Comparison of ENCODE assay signal across 8 mouse cellular contexts in genomic region chr5:53266181-53266580, GRCm38 (mm10). TPM values are rescaled to one million over a fixed set of nuclear protein-coding genes. Genes with fewer than 3 reads are reported as not detected.
A peak's percentile ranks its signal among the peaks of the same experiment; 100 is the strongest.
DNase-seq lines count a peak whose midpoint lies in the region; ATAC-seq lines count a peak whose summit lies in the region.
"Had no signal": no experiment of that assay in that cellular context is flagged by ENCODE, and none has a peak within 500 bp of the region (broad histone marks: within the 10 kb centered on the region; RNA-seq: fewer than 3 reads in every experiment).

No protein-coding gene starts in this region.

- no peak overlapping the region for H3K4me3 ChIP-seq in lung, embryonic 16.5 days (ENCODE audit: low read length)
- H3K4me3 ChIP-seq in limb, embryonic 13.5 days = no peak overlapping the region
- H3K4me3 ChIP-seq in heart, embryonic 11.5 days (ENCODE audit: low read depth, low read length) = no peak overlapping the region

- H3K9me3 ChIP-seq in lung, embryonic 16.5 days (ENCODE audit: control insufficient read depth, low read length) = no peaks in the 10 kb centered on the region
- H3K9me3 ChIP-seq in limb, embryonic 13.5 days = no peaks in the 10 kb centered on the region
- H3K9me3 ChIP-seq in heart, embryonic 11.5 days (replicated peaks; ENCODE audit: control insufficient read depth, low read length) = no peaks in the 10 kb centered on the region
- H3K9me3 ChIP-seq: liver, embryonic 15.5 days had no signal

- H3K9ac ChIP-seq in lung, embryonic 16.5 days (ENCODE audit: low read length) = no peak overlapping the region
- H3K9ac ChIP-seq in limb, embryonic 13.5 days = no peak overlapping the region
- H3K9ac ChIP-seq in heart, embryonic 11.5 days (ENCODE audit: low read depth, low read length) = no peak overlapping the region
- H3K9ac ChIP-seq: liver, embryonic 15.5 days had no signal

- no peak for DNase-seq in lung, postnatal 4 days
- peak; percentile 38 to 67 for DNase-seq in gastrocnemius, adult 8-10 months (ENCODE audit: low spot score in 2 of 2)
- DNase-seq in skeletal muscle tissue, adult 2 months (ENCODE audit: low read depth, low spot score) = peak; percentile 95
- no peak for DNase-seq in right cerebral cortex, adult 18-20 months

- peaks cover 7% of the 10 kb centered on the region for H3K4me1 ChIP-seq in lung, embryonic 16.5 days (replicated peaks; ENCODE audit: control insufficient read depth, insufficient read depth, low read length)
- peaks cover 19% of the 10 kb centered on the region for H3K4me1 ChIP-seq in limb, embryonic 13.5 days
- peaks cover 23% of the 10 kb centered on the region for H3K4me1 ChIP-seq in heart, embryonic 11.5 days (ENCODE audit: control insufficient read depth, insufficient read depth, low read length)

- no peaks in the 10 kb centered on the region for H3K27me3 ChIP-seq in lung, embryonic 16.5 days (ENCODE audit: control insufficient read depth, insufficient read depth, low read depth, low read length)
- H3K27me3 ChIP-seq in limb, embryonic 13.5 days = no peaks in the 10 kb centered on the region
- H3K27me3 ChIP-seq in heart, embryonic 11.5 days (ENCODE audit: control insufficient read depth, insufficient read depth, low read length) = no peaks in the 10 kb centered on the region
- H3K27me3 ChIP-seq: liver, embryonic 15.5 days had no signal

- no peak for ATAC-seq in lung, embryonic 16.5 days (ENCODE audit: low read depth)
- ATAC-seq in limb, embryonic 13.5 days (ENCODE audit: low FRiP score, low read depth) = peak; percentile 45; the same call in 1 of the 2 replicates
- no peak for ATAC-seq in heart, embryonic 11.5 days (replicated peaks; ENCODE audit: insufficient number of reproducible peaks, low FRiP score, low TSS enrichment)

- no peak overlapping the region for H3K27ac ChIP-seq in lung, embryonic 16.5 days (ENCODE audit: low read length)
- H3K27ac ChIP-seq in limb, embryonic 13.5 days = peak overlapping the region; percentile 34; the same call in 1 of the 2 replicates
- no peak overlapping the region for H3K27ac ChIP-seq in heart, embryonic 11.5 days (ENCODE audit: low read depth, low read length)
- H3K27ac ChIP-seq: liver, embryonic 15.5 days had no signal

- H3K36me3 ChIP-seq in lung, embryonic 16.5 days (ENCODE audit: control insufficient read depth, insufficient read depth, low read length) = no peaks in the 10 kb centered on the region
- H3K36me3 ChIP-seq in limb, embryonic 13.5 days = no peaks in the 10 kb centered on the region
- no peaks in the 10 kb centered on the region for H3K36me3 ChIP-seq in heart, embryonic 11.5 days (ENCODE audit: control insufficient read depth, insufficient read depth, low read length)
- H3K36me3 ChIP-seq: liver, embryonic 15.5 days had no signal

- WGBS in lung, embryonic 16.5 days = 75% methylated on average over 4 of the region's 4 CpGs
- WGBS in limb, embryonic 13.5 days = 62% methylated on average over 4 of the region's 4 CpGs
- WGBS in heart, embryonic 11.5 days (ENCODE audit: insufficient replicate concordance) = 88% methylated on average over 4 of the region's 4 CpGs

- peak overlapping the region; percentile 73; the same call in 1 of the 2 replicates for H3K4me2 ChIP-seq in lung, embryonic 16.5 days (ENCODE audit: low read depth, low read length)
- H3K4me2 ChIP-seq in limb, embryonic 13.5 days (replicated peaks) = 0 out of 2 replicates have a peak overlapping the region, but pooled peaks have one; percentile 78
- no peak overlapping the region; the same call in 1 of the 2 replicates for H3K4me2 ChIP-seq in heart, embryonic 11.5 days

RNA-seq across cellular contexts. Expression of gene Smim20, which starts 0.7 kb away (rescaled TPM):
- 86.5 and 92.7 TPM in 2 replicates for polyA plus RNA-seq in lung, embryonic 16.5 days (2015; fragmentation: Nextera tagmentation; extraction: Ambion mirVana)
- total RNA-seq in gastrocnemius, adult 8-10 months (2022) = 10 to 100 TPM; 55.1 to 62.3 (median 58.3) TPM
- 78.0 and 88.5 TPM in 2 replicates for polyA plus RNA-seq in limb, embryonic 13.5 days (2015; fragmentation: Nextera tagmentation; extraction: Ambion mirVana)
- polyA plus RNA-seq in heart, embryonic 11.5 days (2014; fragmentation: Nextera tagmentation; extraction: Ambion mirVana) = 146 and 150 TPM in 2 replicates

RNA-seq across cellular contexts. Expression of gene Sel1l3, which starts 52.5 kb away (rescaled TPM):
- polyA plus RNA-seq in lung, embryonic 16.5 days (2015; fragmentation: Nextera tagmentation; extraction: Ambion mirVana) = 5.0 and 5.8 TPM in 2 replicates
- 10 to 100 TPM; 41.5 to 51.2 (median 49.4) TPM for total RNA-seq in gastrocnemius, adult 8-10 months (2022)
- 2.1 and 2.6 TPM in 2 replicates for polyA plus RNA-seq in limb, embryonic 13.5 days (2015; fragmentation: Nextera tagmentation; extraction: Ambion mirVana)
- 1.5 and 1.9 TPM in 2 replicates for polyA plus RNA-seq in heart, embryonic 11.5 days (2014; fragmentation: Nextera tagmentation; extraction: Ambion mirVana)

Comparison
In these comparisons a context has a peak if more than half of its experiments do, and no peak if none do; other contexts are left out.
1. DNase-seq: peak in gastrocnemius, adult 8-10 months (2 of 2) and skeletal muscle tissue, adult 2 months (single experiment); none in lung, postnatal 4 days (0 of 2) and right cerebral cortex, adult 18-20 months (single experiment).